Mouse (Mus musculus): ENCODE results near the gene Gpr153. TPM values are rescaled to one million over a fixed set of nuclear protein-coding genes. Genes with fewer than 3 reads are reported as not detected.
A peak's percentile ranks its signal among the peaks of the same experiment; 100 is the strongest.

Gene Gpr153
- total RNA-seq, 1 experiment from 2014 or later, result 0.12 TPM

- ATAC-seq (ENCODE audit: extremely low read depth, insufficient number of reproducible peaks, low FRiP score, poor library complexity, severe bottlenecking), result no peak
Observed at GRCm38 (mm10) chr4:152304685-152305084, 30.7 kb downstream of the Gpr153 start.

- no peak for ATAC-seq (ENCODE audit: extremely low read depth, insufficient number of reproducible peaks, low FRiP score, poor library complexity, severe bottlenecking)
Observed at GRCm38 (mm10) chr4:152305991-152306390, 32.0 kb downstream of the Gpr153 start.

- no peak for ATAC-seq (ENCODE audit: extremely low read depth, insufficient number of reproducible peaks, low FRiP score, poor library complexity, severe bottlenecking)
Observed at GRCm38 (mm10) chr4:152307542-152307941, 33.5 kb downstream of the Gpr153 start.

- no peak for ATAC-seq (ENCODE audit: extremely low read depth, insufficient number of reproducible peaks, low FRiP score, poor library complexity, severe bottlenecking)
Observed at GRCm38 (mm10) chr4:152312186-152312585, 38.2 kb downstream of the Gpr153 start.

GRCm38 (mm10) chr4:152313211-152313632 is 39.2 kb downstream of the Gpr153 start:
- ATAC-seq (ENCODE audit: extremely low read depth, insufficient number of reproducible peaks, low FRiP score, poor library complexity, severe bottlenecking), result no peak

- ATAC-seq (ENCODE audit: extremely low read depth, insufficient number of reproducible peaks, low FRiP score, poor library complexity, severe bottlenecking), result no peak
Observed at GRCm38 (mm10) chr4:152313934-152314333, 39.9 kb downstream of the Gpr153 start.

GRCm38 (mm10) chr4:152315498-152316213 is 41.6 kb downstream of the Gpr153 start:
- ATAC-seq (ENCODE audit: extremely low read depth, insufficient number of reproducible peaks, low FRiP score, poor library complexity, severe bottlenecking), result no peak

- ATAC-seq (ENCODE audit: extremely low read depth, insufficient number of reproducible peaks, low FRiP score, poor library complexity, severe bottlenecking), result no peak
Observed at GRCm38 (mm10) chr4:152317631-152318033, 43.6 kb downstream of the Gpr153 start.

- peak; percentile 65 for ATAC-seq (ENCODE audit: extremely low read depth, insufficient number of reproducible peaks, low FRiP score, poor library complexity, severe bottlenecking)
Observed at GRCm38 (mm10) chr4:152318517-152319234, 44.6 kb downstream of the Gpr153 start, which contains the start of gene Rnf207. TSS of gene Rnf207 (minus strand) at chr4:152318993.

- ATAC-seq (ENCODE audit: extremely low read depth, insufficient number of reproducible peaks, low FRiP score, poor library complexity, severe bottlenecking), result no peak
Observed at GRCm38 (mm10) chr4:152321464-152321863, 47.4 kb downstream of the Gpr153 start.

- ATAC-seq (ENCODE audit: extremely low read depth, insufficient number of reproducible peaks, low FRiP score, poor library complexity, severe bottlenecking), result no peak
Observed at GRCm38 (mm10) chr4:152324641-152325562, 50.9 kb downstream of the Gpr153 start.

- peak; percentile 96 for ATAC-seq (ENCODE audit: extremely low read depth, insufficient number of reproducible peaks, low FRiP score, poor library complexity, severe bottlenecking)
Observed at GRCm38 (mm10) chr4:152325574-152326411, 51.8 kb downstream of the Gpr153 start, which contains the start of gene Rpl22. TSS of gene Rpl22 (plus strand) at chr4:152325742.

GRCm38 (mm10) chr4:152326543-152326942 is 52.5 kb downstream of the Gpr153 start:
- ATAC-seq (ENCODE audit: extremely low read depth, insufficient number of reproducible peaks, low FRiP score, poor library complexity, severe bottlenecking), result no peak

- no peak for ATAC-seq (ENCODE audit: extremely low read depth, insufficient number of reproducible peaks, low FRiP score, poor library complexity, severe bottlenecking)
Observed at GRCm38 (mm10) chr4:152328691-152329090, 54.7 kb downstream of the Gpr153 start.

GRCm38 (mm10) chr4:152332952-152333351 is 58.9 kb downstream of the Gpr153 start:
- peak; percentile 36; the same call in 1 of the 2 replicates for ATAC-seq (ENCODE audit: extremely low read depth, insufficient number of reproducible peaks, low FRiP score, poor library complexity, severe bottlenecking)

GRCm38 (mm10) chr4:152333587-152333986 is 59.6 kb downstream of the Gpr153 start:
- no peak for ATAC-seq (ENCODE audit: extremely low read depth, insufficient number of reproducible peaks, low FRiP score, poor library complexity, severe bottlenecking)

Data from neutrophil, adult 5-6 weeks (primary cell).